Mouse (Mus musculus) MEL (cell line): ENCODE measurements around the gene Egr4.

ENCODE experiments used
- CHD1 ChIP-seq: IDR thresholded peaks from 2 replicates; pipeline ENCODE4 v1.6.1; 2012; ENCODE audit warnings: low read depth, mild to moderate bottlenecking, inconsistent platforms, low read length, improper control_type of control experiment
- CTCF ChIP-seq, 3 experiments: IDR thresholded peaks in 2 of 3; conservative IDR thresholded peaks in 1 of 3; 2 replicates each; pipeline ENCODE4 v1.5.1; 2011 to 2012; ENCODE audit warnings: low read length in 3 of 3, low read depth in 2 of 3, mild to moderate bottlenecking in 2 of 3, improper control_type of control experiment in 1 of 3, inconsistent platforms in 1 of 3, mixed read lengths in 1 of 3, moderate library complexity in 1 of 3; ENCODE audit not compliant: control insufficient read depth in 1 of 3, insufficient read depth in 1 of 3, poor library complexity in 1 of 3, severe bottlenecking in 1 of 3
- POLR2A ChIP-seq, 2 experiments: IDR thresholded peaks; 2 replicates each; pipeline ENCODE4 v1.6.1; 2011 to 2012; ENCODE audit warnings: low read length in 2 of 2, mild to moderate bottlenecking in 2 of 2, control low read depth in 1 of 2, improper control_type of control experiment in 1 of 2, low read depth in 1 of 2, moderate library complexity in 1 of 2; ENCODE audit not compliant: control insufficient read depth in 1 of 2, insufficient read depth in 1 of 2, poor library complexity in 1 of 2

DNA sequence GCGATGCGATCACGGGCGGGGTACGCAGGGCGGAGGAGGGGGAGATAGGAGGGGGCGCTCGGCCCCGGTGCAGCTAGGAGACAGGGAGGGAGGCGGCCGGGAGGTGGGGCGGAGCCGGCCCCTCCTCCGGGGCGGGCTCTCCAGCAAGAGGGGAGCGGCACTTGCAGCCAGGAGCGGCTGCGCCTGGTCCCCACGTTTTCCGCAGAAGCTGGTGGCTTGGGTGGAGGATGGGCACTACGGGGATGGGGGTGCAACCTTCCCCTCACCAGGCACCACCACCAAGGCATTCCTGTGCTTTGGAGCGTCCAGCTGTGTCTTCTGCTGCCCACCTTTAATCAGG lies 10.5 kb downstream of the Egr4 start, which contains the start of gene Fbxo41:
- TF ChIP-seq CHD1 (no peak), CTCF (IDR thresholded peaks at IDR 0.05 in 2 of 3, conservative IDR thresholded peaks at IDR 0.05 in 1 of 3; ENCODE audit: control insufficient read depth in 1 of 3, insufficient read depth in 1 of 3, low read depth in 2 of 3, low read length in 3 of 3, poor library complexity in 1 of 3, severe bottlenecking in 1 of 3) (no peak), POLR2A (IDR thresholded peaks at IDR 0.05; ENCODE audit: control insufficient read depth in 1 of 2, insufficient read depth in 1 of 2, low read depth in 1 of 2, low read length in 2 of 2, poor library complexity in 1 of 2) (no peak)
